Mouse (Mus musculus): Measurements from ENCODE around the gene Mettl22.

DNA sequence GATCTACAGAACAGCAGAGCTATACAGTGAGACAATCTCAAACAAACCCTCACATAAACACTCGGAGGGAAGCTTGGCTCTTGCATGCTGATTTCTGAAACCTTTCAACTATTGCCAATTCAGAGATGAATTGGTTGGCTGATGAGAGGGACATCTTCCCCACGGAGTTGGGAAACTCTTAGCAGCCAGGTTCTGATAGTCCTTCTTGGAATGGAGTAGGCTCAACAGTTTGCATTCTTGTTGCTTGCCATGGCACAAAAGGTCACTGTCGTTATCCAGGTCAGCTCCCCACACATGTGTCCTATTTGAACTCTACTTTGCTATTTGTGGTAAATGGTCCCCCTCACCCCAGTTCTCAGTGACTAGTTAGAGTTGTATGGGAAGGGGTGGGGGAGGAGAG is 54.7 kb downstream of the Mettl22 start:
- TF ChIP-seq CTCF (IDR thresholded peaks at IDR 0.05; ENCODE audit: low read depth) (no peak), EP300 (IDR thresholded peaks at IDR 0.05; ENCODE audit: low read depth) (no peak)

Data from liver, embryonic 14.5 days (tissue).